Mouse (Mus musculus): Measurements from ENCODE around the gene Cbln4.

- TF ChIP-seq CTCF (IDR thresholded peaks at IDR 0.05; ENCODE audit: extremely low read depth, insufficient read length, insufficient replicate concordance, low read depth, low read length) (no peak), POLR2A (IDR thresholded peaks at IDR 0.05; ENCODE audit: low read depth, low read length) (no peak)
Observed at GRCm38 (mm10) chr2:171994861-171995260, 48.4 kb downstream of the Cbln4 start.

Data from small intestine, adult 2 months (tissue).